Mouse (Mus musculus): ENCODE data around the gene Zkscan17. TPM values are rescaled to one million over a fixed set of nuclear protein-coding genes. Genes with fewer than 3 reads are reported as not detected.
A peak's percentile ranks its signal among the peaks of the same experiment; 100 is the strongest.

Gene Zkscan17
- polyA plus RNA-seq, 1 experiment from 2014 or later: 22.2 TPM

DNA sequence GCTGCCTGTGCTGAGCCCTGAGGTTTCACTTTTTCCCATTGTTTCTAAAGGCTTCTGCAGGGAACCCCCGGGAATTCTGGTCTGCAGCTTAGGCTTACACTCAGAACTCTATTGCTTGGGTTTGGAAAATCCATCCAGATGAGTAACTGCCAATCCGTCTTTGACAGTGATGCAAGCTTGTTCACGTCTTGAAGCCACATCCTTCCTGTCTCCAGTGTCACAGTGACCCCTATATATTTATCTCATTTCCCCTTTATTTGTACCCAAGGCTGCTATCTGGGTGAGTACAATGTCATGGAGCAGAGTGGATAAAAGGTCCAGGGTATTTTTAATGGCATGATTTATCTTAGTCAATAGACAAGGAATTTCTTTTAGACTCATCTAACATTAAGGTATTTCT lies 14.8 kb upstream of the Zkscan17 start, which contains the start of gene Nlrp3:
Nlrp3 (plus strand) TSS at position 245 of the 400 bp plus-strand sequence.
- Histone ChIP-seq H3K4me1 (peaks cover 15% of the 10 kb centered on the region), H3K4me3 (replicated peaks) (no peak within 1 kb of the TSS), H3K9me3 (replicated peaks) (no peaks in the 10 kb centered on the region), H3K4me2 (replicated peaks) (no peak within 1 kb of the TSS), H3K36me3 (no peaks in the 10 kb centered on the region), H3K27me3 (no peaks in the 10 kb centered on the region), H3K9ac (no peak within 1 kb of the TSS), H3K27ac (replicated peaks) (no peak within 1 kb of the TSS)
- WGBS: 42% methylated on average over 3 of the region's 3 CpGs
- ATAC-seq (ENCODE audit: insufficient number of reproducible peaks, low FRiP score, low TSS enrichment, low read depth): no peak

DNA sequence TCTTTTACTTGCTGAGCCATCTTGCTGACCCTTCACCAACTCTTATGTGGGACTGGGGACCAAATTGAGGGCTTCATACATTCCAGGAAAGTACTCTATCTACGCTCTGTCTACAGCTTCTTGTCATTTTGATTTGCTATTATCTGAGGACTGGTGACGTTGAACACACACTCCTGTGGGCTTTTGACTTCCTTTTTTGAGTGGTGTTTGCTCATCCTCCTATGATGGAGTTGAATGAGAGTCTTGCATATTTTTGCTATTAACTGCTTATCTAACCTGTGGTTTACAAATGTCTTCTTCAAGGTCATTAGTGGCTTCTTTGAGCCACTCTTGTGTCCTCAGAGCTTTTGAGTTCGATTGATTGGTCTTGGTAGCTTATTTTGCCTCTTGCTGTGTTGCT lies 13.6 kb upstream of the Zkscan17 start:
- no peak overlapping the region for H3K4me2 ChIP-seq (replicated peaks)
- H3K9ac ChIP-seq: no peak overlapping the region
- H3K36me3 ChIP-seq: no peaks in the 10 kb centered on the region
- no peak overlapping the region for H3K4me3 ChIP-seq (replicated peaks)
- whole genome bisulfite sequencing: 75% methylated on average over 3 of the region's 3 CpGs
- H3K9me3 ChIP-seq (replicated peaks): no peaks in the 10 kb centered on the region
- H3K27ac ChIP-seq (replicated peaks): no peak overlapping the region
- H3K27me3 ChIP-seq: no peaks in the 10 kb centered on the region
- ATAC-seq (ENCODE audit: insufficient number of reproducible peaks, low FRiP score, low TSS enrichment, low read depth): no peak
- peaks cover 15% of the 10 kb centered on the region for H3K4me1 ChIP-seq

DNA sequence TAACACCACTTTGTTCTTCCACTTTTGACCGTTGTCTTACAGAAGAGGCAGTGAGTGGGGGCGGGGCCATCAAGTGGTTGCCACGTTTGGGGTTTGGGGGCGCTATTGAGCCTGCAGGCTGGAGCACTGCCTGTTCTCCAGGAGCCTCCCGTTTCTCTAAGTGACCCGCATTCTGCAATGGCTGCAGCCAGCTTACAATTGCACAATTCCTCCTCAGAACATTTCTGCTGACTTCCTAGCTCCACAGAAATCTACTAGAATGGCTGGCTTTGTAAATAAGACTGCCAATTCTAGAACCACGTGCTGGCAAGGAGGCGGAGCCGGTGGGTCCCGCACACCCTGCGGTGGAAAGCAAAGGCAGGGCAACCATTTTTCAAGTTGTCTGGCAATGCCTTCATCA lies 11.8 kb upstream of the Zkscan17 start:
- 35% methylated on average over 11 of the region's 11 CpGs for WGBS
- no peaks in the 10 kb centered on the region for H3K27me3 ChIP-seq
- 0 out of 2 replicates have a peak overlapping the region, but pooled peaks have one; percentile 0 for H3K4me3 ChIP-seq (replicated peaks)
- H3K4me2 ChIP-seq (replicated peaks): peak overlapping the region; percentile 30
- no peaks in the 10 kb centered on the region for H3K36me3 ChIP-seq
- peaks cover 15% of the 10 kb centered on the region for H3K4me1 ChIP-seq
- no peak for ATAC-seq (ENCODE audit: insufficient number of reproducible peaks, low FRiP score, low TSS enrichment, low read depth)
- H3K9me3 ChIP-seq (replicated peaks): no peaks in the 10 kb centered on the region
- H3K9ac ChIP-seq: no peak overlapping the region
- H3K27ac ChIP-seq (replicated peaks): peak overlapping the region; percentile 63; the same call in 1 of the 2 replicates

GRCm38 (mm10) chr11:59537218-59538130 lies 10.9 kb upstream of the Zkscan17 start:
- ATAC-seq (ENCODE audit: insufficient number of reproducible peaks, low FRiP score, low TSS enrichment, low read depth): no peak
- 46% methylated on average over 16 of the region's 16 CpGs for WGBS
- 0 out of 2 replicates have a peak overlapping the region, but pooled peaks have one; percentile 0 for H3K4me3 ChIP-seq (replicated peaks)
- no peak overlapping the region for H3K9ac ChIP-seq
- no peaks in the 10 kb centered on the region for H3K27me3 ChIP-seq
- no peaks in the 10 kb centered on the region for H3K9me3 ChIP-seq (replicated peaks)
- peak overlapping the region; percentile 30; the same call in 1 of the 2 replicates for H3K4me2 ChIP-seq (replicated peaks)
- H3K27ac ChIP-seq (replicated peaks): peak overlapping the region; percentile 63
- H3K36me3 ChIP-seq: no peaks in the 10 kb centered on the region
- peaks cover 15% of the 10 kb centered on the region for H3K4me1 ChIP-seq

- no peaks in the 10 kb centered on the region for H3K4me1 ChIP-seq
- no peak overlapping the region for H3K4me3 ChIP-seq (replicated peaks)
- H3K27ac ChIP-seq (replicated peaks): no peak overlapping the region
- no peaks in the 10 kb centered on the region for H3K9me3 ChIP-seq (replicated peaks)
- WGBS: 68% methylated on average over 5 of the region's 5 CpGs
- H3K36me3 ChIP-seq: no peaks in the 10 kb centered on the region
- no peak overlapping the region for H3K9ac ChIP-seq
- ATAC-seq (ENCODE audit: insufficient number of reproducible peaks, low FRiP score, low TSS enrichment, low read depth): no peak
- no peak overlapping the region for H3K4me2 ChIP-seq (replicated peaks)
- no peaks in the 10 kb centered on the region for H3K27me3 ChIP-seq
These were observed 5.0 kb upstream of the Zkscan17 start for GRCm38 (mm10) chr11:59531562-59531961.

- Histone ChIP-seq H3K4me2 (replicated peaks) (no peak overlapping the region), H3K9ac (no peak overlapping the region), H3K4me1 (no peaks in the 10 kb centered on the region), H3K36me3 (no peaks in the 10 kb centered on the region), H3K27me3 (no peaks in the 10 kb centered on the region), H3K4me3 (replicated peaks) (no peak overlapping the region), H3K27ac (replicated peaks) (no peak overlapping the region), H3K9me3 (replicated peaks) (no peaks in the 10 kb centered on the region)
- no peak for ATAC-seq (ENCODE audit: insufficient number of reproducible peaks, low FRiP score, low TSS enrichment, low read depth)
- 66% methylated on average over 6 of the region's 6 CpGs for WGBS
These were observed 4.5 kb upstream of the Zkscan17 start for GRCm38 (mm10) chr11:59530870-59531535.

- Histone ChIP-seq H3K27me3 (no peaks in the 10 kb centered on the region), H3K4me1 (no peaks in the 10 kb centered on the region), H3K27ac (replicated peaks) (no peak overlapping the region), H3K9me3 (replicated peaks) (no peaks in the 10 kb centered on the region), H3K9ac (no peak overlapping the region), H3K4me3 (replicated peaks) (no peak overlapping the region), H3K36me3 (no peaks in the 10 kb centered on the region), H3K4me2 (replicated peaks) (no peak overlapping the region)
- 78% methylated on average over 5 of the region's 5 CpGs for WGBS
- ATAC-seq (ENCODE audit: insufficient number of reproducible peaks, low FRiP score, low TSS enrichment, low read depth): no peak
These were observed 3.7 kb upstream of the Zkscan17 start for GRCm38 (mm10) chr11:59530221-59530620.

DNA sequence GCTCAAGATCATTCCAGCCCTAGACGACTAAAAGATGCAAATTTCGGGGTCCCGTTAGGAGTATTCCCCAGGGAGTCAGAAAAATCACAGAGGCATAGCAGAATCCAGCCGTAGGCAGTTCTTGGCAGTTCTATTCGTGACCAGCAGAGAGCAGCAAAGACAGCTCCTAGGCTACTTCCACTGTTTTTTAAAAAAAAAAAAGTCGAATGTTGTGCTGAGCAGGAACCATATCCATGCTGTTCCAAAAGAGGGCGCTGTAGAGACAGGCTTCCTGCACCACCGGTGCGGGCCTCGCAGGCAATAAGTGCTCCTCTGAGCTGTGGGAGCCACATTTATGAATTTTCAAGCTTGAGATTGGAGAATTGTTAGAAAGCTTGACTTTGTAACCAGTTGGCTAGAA lies 1.3 kb downstream of the Zkscan17 start:
- H3K27ac ChIP-seq (replicated peaks): no peak overlapping the region
- H3K27me3 ChIP-seq: no peaks in the 10 kb centered on the region
- 6% methylated on average over 10 of the region's 10 CpGs for WGBS
- no peak for ATAC-seq (ENCODE audit: insufficient number of reproducible peaks, low FRiP score, low TSS enrichment, low read depth)
- no peak overlapping the region for H3K9ac ChIP-seq
- H3K4me2 ChIP-seq (replicated peaks): no peak overlapping the region
- H3K36me3 ChIP-seq: no peaks in the 10 kb centered on the region
- no peaks in the 10 kb centered on the region for H3K9me3 ChIP-seq (replicated peaks)
- no peaks in the 10 kb centered on the region for H3K4me1 ChIP-seq
- no peak overlapping the region for H3K4me3 ChIP-seq (replicated peaks)

- H3K27me3 ChIP-seq: no peaks in the 10 kb centered on the region
- no peak overlapping the region for H3K4me2 ChIP-seq (replicated peaks)
- ATAC-seq (ENCODE audit: insufficient number of reproducible peaks, low FRiP score, low TSS enrichment, low read depth): no peak
- no peak overlapping the region for H3K4me3 ChIP-seq (replicated peaks)
- 91% methylated on average over 2 of the region's 2 CpGs for WGBS
- no peaks in the 10 kb centered on the region for H3K4me1 ChIP-seq
- H3K27ac ChIP-seq (replicated peaks): no peak overlapping the region
- H3K9ac ChIP-seq: no peak overlapping the region
- H3K9me3 ChIP-seq (replicated peaks): no peaks in the 10 kb centered on the region
- H3K36me3 ChIP-seq: no peaks in the 10 kb centered on the region
These were observed 2.4 kb downstream of the Zkscan17 start for GRCm38 (mm10) chr11:59524150-59524549.

DNA sequence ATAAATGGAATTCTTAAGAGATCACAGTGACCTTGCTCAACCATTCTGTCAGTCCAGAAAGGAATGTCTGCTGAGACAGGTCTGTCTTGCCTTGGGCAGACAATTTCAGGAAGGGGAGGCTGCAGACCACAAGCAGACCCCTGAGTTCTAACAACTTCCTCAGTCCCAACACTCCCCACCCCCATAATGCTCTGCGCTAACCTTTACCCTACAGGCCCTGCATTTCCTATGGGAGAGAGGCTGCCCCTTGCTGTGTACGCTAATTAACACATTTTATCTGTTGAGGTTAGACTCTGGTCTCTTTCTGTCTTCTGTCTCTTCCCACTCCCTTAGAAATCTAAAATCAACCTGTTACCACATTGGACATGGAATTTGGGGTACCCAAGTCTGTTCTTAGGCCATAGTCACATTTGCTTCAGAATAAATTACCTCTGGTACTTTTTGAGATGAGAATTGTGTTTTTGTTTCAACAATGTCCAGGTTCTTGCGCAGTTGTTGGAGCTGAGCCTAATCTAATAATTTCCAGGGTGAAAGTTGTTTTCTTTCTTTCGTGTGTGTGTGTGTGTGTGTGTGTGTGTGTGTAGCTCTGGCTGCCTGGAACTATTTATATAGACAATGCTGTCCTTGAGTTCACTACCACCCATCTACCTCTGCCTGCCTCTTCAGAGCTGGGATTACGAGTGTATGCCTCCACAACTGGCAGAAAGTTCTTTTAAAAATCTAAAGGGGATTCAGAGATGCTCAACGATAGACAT lies 6.6 kb downstream of the Zkscan17 start:
- Histone ChIP-seq H3K4me3 (replicated peaks) (no peak overlapping the region), H3K27ac (replicated peaks) (no peak overlapping the region), H3K36me3 (no peaks in the 10 kb centered on the region), H3K9me3 (replicated peaks) (no peaks in the 10 kb centered on the region), H3K4me1 (no peaks in the 10 kb centered on the region), H3K27me3 (no peaks in the 10 kb centered on the region), H3K4me2 (replicated peaks) (no peak overlapping the region), H3K9ac (no peak overlapping the region)
- WGBS: 54% methylated on average over 6 of the region's 6 CpGs
- no peak for ATAC-seq (ENCODE audit: insufficient number of reproducible peaks, low FRiP score, low TSS enrichment, low read depth)

GRCm38 (mm10) chr11:59518226-59518625 lies 8.3 kb downstream of the Zkscan17 start:
- H3K36me3 ChIP-seq: no peaks in the 10 kb centered on the region
- H3K4me1 ChIP-seq: no peaks in the 10 kb centered on the region
- no peaks in the 10 kb centered on the region for H3K9me3 ChIP-seq (replicated peaks)
- no peak overlapping the region for H3K9ac ChIP-seq
- H3K27me3 ChIP-seq: no peaks in the 10 kb centered on the region
- no peak overlapping the region for H3K27ac ChIP-seq (replicated peaks)
- 65% methylated on average over 10 of the region's 10 CpGs for WGBS
- H3K4me3 ChIP-seq (replicated peaks): no peak overlapping the region
- H3K4me2 ChIP-seq (replicated peaks): no peak overlapping the region
- no peak for ATAC-seq (ENCODE audit: insufficient number of reproducible peaks, low FRiP score, low TSS enrichment, low read depth)

Data from embryonic facial prominence, embryonic 15.5 days (tissue).